ENCODE assay signal across 23 mouse cellular contexts in the genomic region with DNA sequence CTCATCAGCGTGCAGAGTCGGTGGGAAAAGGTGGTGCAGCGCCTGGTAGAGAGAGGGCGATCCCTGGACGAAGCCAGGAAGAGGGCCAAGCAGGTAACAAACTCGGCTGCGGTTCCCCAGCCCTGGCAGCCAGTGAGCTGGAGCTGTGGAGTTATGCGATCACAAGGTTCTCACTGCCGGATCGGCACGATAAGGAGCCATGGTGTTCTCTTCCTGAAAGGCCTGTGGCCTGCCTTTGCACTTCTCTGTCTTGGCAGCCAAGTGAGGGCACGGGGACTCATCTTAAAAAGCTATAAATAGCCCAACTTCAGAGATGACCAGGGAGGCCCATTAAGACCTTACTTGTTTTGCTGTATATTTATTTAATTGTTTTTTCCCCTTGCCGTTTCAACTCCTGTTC.
"Had no signal": no experiment of that assay in that cellular context is flagged by ENCODE, and none has a peak within 500 bp of the region (broad histone marks: within the 10 kb centered on the region; RNA-seq: fewer than 3 reads in every experiment).

No protein-coding gene starts in this region.

- DNase-seq: kidney, postnatal 25 days; layer of hippocampus, adult 9-11 months; liver; lung, adult 18-20 months; lung, postnatal 10 days; lung, postnatal 36 days; retina, postnatal 1 day; right cerebral cortex, postnatal 25 days; spleen, adult 18-20 months; thymus, postnatal 25 days had no signal

- H3K4me3 ChIP-seq: layer of hippocampus, adult 2 months; limb, embryonic 10.5 days; limb, embryonic 13.5 days; liver, embryonic 12.5 days; liver, embryonic 15.5 days; lung, embryonic 15.5 days; megakaryocyte, embryonic 14.5 days; midbrain, embryonic 10.5 days; midbrain, embryonic 13.5 days; myocyte; neural tube, embryonic 13.5 days; stomach, embryonic 15.5 days had no signal

- H3K9me3 ChIP-seq: limb, embryonic 10.5 days; limb, embryonic 13.5 days; liver, embryonic 12.5 days; liver, embryonic 15.5 days; lung, embryonic 15.5 days; megakaryocyte, embryonic 14.5 days; midbrain, embryonic 10.5 days; midbrain, embryonic 13.5 days; neural tube, embryonic 13.5 days; stomach, embryonic 15.5 days had no signal

- H3K27me3 ChIP-seq: limb, embryonic 13.5 days; liver, embryonic 12.5 days; liver, embryonic 15.5 days; lung, embryonic 15.5 days; megakaryocyte, embryonic 14.5 days; midbrain, embryonic 13.5 days; neural tube, embryonic 13.5 days; stomach, embryonic 15.5 days had no signal

- H3K27ac ChIP-seq: layer of hippocampus, adult 2 months; limb, embryonic 10.5 days; limb, embryonic 13.5 days; liver, embryonic 12.5 days; liver, embryonic 15.5 days; lung, embryonic 15.5 days; midbrain, embryonic 10.5 days; midbrain, embryonic 13.5 days; neural tube, embryonic 13.5 days; stomach, embryonic 15.5 days had no signal

- ATAC-seq: liver, embryonic 12.5 days; midbrain, embryonic 13.5 days; midbrain, embryonic 16.5 days had no signal

- H3K4me2 ChIP-seq: limb, embryonic 13.5 days; liver, embryonic 12.5 days; liver, embryonic 15.5 days; lung, embryonic 15.5 days; midbrain, embryonic 13.5 days; neural tube, embryonic 13.5 days; stomach, embryonic 15.5 days had no signal

- H3K4me1 ChIP-seq: limb, embryonic 10.5 days; limb, embryonic 13.5 days; liver, embryonic 12.5 days; liver, embryonic 15.5 days; lung, embryonic 15.5 days; megakaryocyte, embryonic 14.5 days; midbrain, embryonic 10.5 days; midbrain, embryonic 13.5 days; neural tube, embryonic 13.5 days; stomach, embryonic 15.5 days had no signal

- H3K9ac ChIP-seq: limb, embryonic 13.5 days; liver, embryonic 12.5 days; liver, embryonic 15.5 days; lung, embryonic 15.5 days; midbrain, embryonic 13.5 days; neural tube, embryonic 13.5 days; stomach, embryonic 15.5 days had no signal
